Mouse (Mus musculus) hindlimb bud, embryonic 11.5 days (tissue): ENCODE measurements around the gene Rhbdf1.
A peak's percentile ranks its signal among the peaks of the same experiment; 100 is the strongest.

Experiments used
- DNase-seq: peaks from one replicate; pipeline ENCODE4 v3.0.0-alpha.2; 2012; ENCODE audit warnings: low read depth, low spot score; ENCODE audit errors: extremely low spot score

Rhbdf1 gene

GRCm38 (mm10) chr11:32194086-32194485 is 28.0 kb downstream of the Rhbdf1 start:
- no peak for DNase-seq

- DNase-seq, result no peak
These were observed 28.9 kb downstream of the Rhbdf1 start for GRCm38 (mm10) chr11:32193156-32193555.

GRCm38 (mm10) chr11:32190603-32191110 is 31.4 kb downstream of the Rhbdf1 start:
- no peak for DNase-seq

GRCm38 (mm10) chr11:32190119-32190518 is 32.0 kb downstream of the Rhbdf1 start:
- no peak for DNase-seq

- DNase-seq, result no peak
These were observed 32.7 kb downstream of the Rhbdf1 start for GRCm38 (mm10) chr11:32189434-32189833.

- DNase-seq, result no peak
These were observed 33.2 kb downstream of the Rhbdf1 start for GRCm38 (mm10) chr11:32188881-32189280.

- DNase-seq, result no peak
These were observed 34.8 kb downstream of the Rhbdf1 start for GRCm38 (mm10) chr11:32187256-32187655.

- no peak for DNase-seq
These were observed 36.1 kb downstream of the Rhbdf1 start for GRCm38 (mm10) chr11:32186031-32186430.

GRCm38 (mm10) chr11:32184469-32184868 is 37.6 kb downstream of the Rhbdf1 start:
- no peak for DNase-seq

GRCm38 (mm10) chr11:32181973-32182868 is 39.9 kb downstream of the Rhbdf1 start:
- DNase-seq, result peak; percentile 52

GRCm38 (mm10) chr11:32181246-32181645 is 40.9 kb downstream of the Rhbdf1 start:
- no peak for DNase-seq

GRCm38 (mm10) chr11:32178506-32178905 is 43.6 kb downstream of the Rhbdf1 start:
- no peak for DNase-seq

- DNase-seq, result no peak
These were observed 55.4 kb downstream of the Rhbdf1 start for GRCm38 (mm10) chr11:32166683-32167082.

GRCm38 (mm10) chr11:32161922-32162804 is 59.9 kb downstream of the Rhbdf1 start:
- DNase-seq, result no peak

- DNase-seq, result no peak
These were observed 60.6 kb downstream of the Rhbdf1 start for GRCm38 (mm10) chr11:32161500-32161899.

- DNase-seq, result no peak
These were observed 61.8 kb downstream of the Rhbdf1 start for GRCm38 (mm10) chr11:32160341-32160740.
